Mouse (Mus musculus) hindbrain, embryonic 12.5 days (tissue): ENCODE measurements around the gene Mcm10. TPM values are rescaled to one million over a fixed set of nuclear protein-coding genes. Genes with fewer than 3 reads are reported as not detected.
"Not testable (repeated sequence)": the region's sequence is repeated elsewhere in the genome, so short reads cannot be mapped to it uniquely, and the experiment has no call there.

ENCODE experiments used
- ATAC-seq: fragments of 200-750 bp; cut with Nextera tagmentation; 2 replicates; pipeline ENCODE4 v1.8.0; 2017; ENCODE audit warnings: moderate TSS enrichment; ENCODE audit not compliant: low FRiP score
- H3K27ac ChIP-seq: fragments of 300-500 bp; sonication (generic); 2 replicates; pipeline ENCODE4 v1.5.1; 2016; ENCODE audit warnings: mild to moderate bottlenecking
- H3K27me3 ChIP-seq: fragments of 300-500 bp; sonication (generic); 2 replicates; pipeline ENCODE4 v1.6.1; 2016; ENCODE audit warnings: mild to moderate bottlenecking
- H3K36me3 ChIP-seq: fragments of 300-500 bp; sonication (generic); 2 replicates; pipeline ENCODE4 v1.6.1; 2016; ENCODE audit warnings: mild to moderate bottlenecking
- H3K4me1 ChIP-seq: fragments of 300-500 bp; sonication (generic); 2 replicates; pipeline ENCODE4 v1.6.1; 2016
- H3K4me2 ChIP-seq: fragments of 300-500 bp; sonication (generic); replicated peaks from 2 replicates; pipeline ENCODE4 v1.6.1; 2016; ENCODE audit warnings: mild to moderate bottlenecking
- H3K4me3 ChIP-seq: fragments of 300-500 bp; sonication (generic); 2 replicates; pipeline ENCODE4 v1.5.1; 2016; ENCODE audit warnings: mild to moderate bottlenecking
- H3K9ac ChIP-seq: fragments of 300-500 bp; sonication (generic); 2 replicates; pipeline ENCODE4 v1.6.1; 2016; ENCODE audit warnings: mild to moderate bottlenecking, moderate library complexity
- H3K9me3 ChIP-seq: fragments of 300-500 bp; sonication (generic); replicated peaks from 2 replicates; pipeline ENCODE4 v1.6.1; 2016; ENCODE audit warnings: mild to moderate bottlenecking
- WGBS: fragments of 180-500 bp; shearing (Covaris S2); methylation state at CpG from one replicate; pipeline ENCODE4 v1.1.7; 2016; 5-methylcytosine and 5-hydroxymethylcytosine counted together
- polyA plus RNA-seq: library from polyadenylated mRNA; unstranded; fragments of >200 nt; fragmentation: Nextera tagmentation; extraction: Ambion mirVana; gene quantifications from 2 replicates; pipeline ENCODE4 v1.2.1, GENCODE M21; 2016

The Mcm10 gene
- polyA plus RNA-seq, 1 experiment from 2014 or later: 23.1 TPM

- Histone ChIP-seq H3K4me1 (no peaks in the 10 kb centered on the region), H3K9me3 (no peaks in the 10 kb centered on the region), H3K9ac (no peak overlapping the region), H3K4me3 (no peak overlapping the region), H3K36me3 (no peaks in the 10 kb centered on the region), H3K27ac (no peak overlapping the region), H3K27me3 (no peaks in the 10 kb centered on the region), H3K4me2 (no peak overlapping the region)
- WGBS: 75% methylated on average over 2 of the region's 2 CpGs
- no peak for ATAC-seq
Measured at GRCm38 (mm10) chr2:4969083-4969482, 43.5 kb downstream of the Mcm10 start.

- no peaks in the 10 kb centered on the region for H3K9me3 ChIP-seq
- no peak overlapping the region for H3K4me3 ChIP-seq
- no peak overlapping the region for H3K4me2 ChIP-seq
- no peaks in the 10 kb centered on the region for H3K36me3 ChIP-seq
- WGBS: 95% methylated on average over 2 of the region's 2 CpGs
- H3K27ac ChIP-seq: no peak overlapping the region
- H3K4me1 ChIP-seq: no peaks in the 10 kb centered on the region
- no peaks in the 10 kb centered on the region for H3K27me3 ChIP-seq
- no peak for ATAC-seq
- no peak overlapping the region for H3K9ac ChIP-seq
Measured at GRCm38 (mm10) chr2:4967806-4968205, 44.8 kb downstream of the Mcm10 start.

- no peak overlapping the region for H3K9ac ChIP-seq
- H3K36me3 ChIP-seq: no peaks in the 10 kb centered on the region
- WGBS: 80% methylated on average over 12 of the region's 12 CpGs
- no peak for ATAC-seq
- no peaks in the 10 kb centered on the region for H3K9me3 ChIP-seq
- H3K27ac ChIP-seq: peak overlapping the region; percentile 35; the same call in 1 of the 2 replicates
- H3K27me3 ChIP-seq: no peaks in the 10 kb centered on the region
- H3K4me1 ChIP-seq: no peaks in the 10 kb centered on the region
- H3K4me2 ChIP-seq: no peak overlapping the region
- H3K4me3 ChIP-seq: no peak overlapping the region
Measured at GRCm38 (mm10) chr2:4958039-4958438, 54.6 kb downstream of the Mcm10 start.

- H3K36me3 ChIP-seq: no peaks in the 10 kb centered on the region
- 83% methylated on average over 6 of the region's 6 CpGs for WGBS
- no peak overlapping the region for H3K9ac ChIP-seq
- H3K9me3 ChIP-seq: 0 out of 2 replicates have a peak, but pooled peaks cover 5% of the 10 kb centered on the region
- H3K4me3 ChIP-seq: no peak overlapping the region
- no peaks in the 10 kb centered on the region for H3K27me3 ChIP-seq
- no peak for ATAC-seq
- no peaks in the 10 kb centered on the region for H3K4me1 ChIP-seq
- H3K4me2 ChIP-seq: no peak overlapping the region
- no peak overlapping the region for H3K27ac ChIP-seq
Measured at GRCm38 (mm10) chr2:4954216-4954760, 58.3 kb downstream of the Mcm10 start.

GRCm38 (mm10) chr2:4950986-4951385, 61.6 kb downstream of the Mcm10 start:
- 92% methylated on average over 2 of the region's 2 CpGs for WGBS
- ATAC-seq: no peak
- no peak overlapping the region for H3K4me3 ChIP-seq

GRCm38 (mm10) chr2:4949691-4950090, 62.9 kb downstream of the Mcm10 start:
- H3K27ac ChIP-seq, H3K9me3 ChIP-seq, H3K9ac ChIP-seq, ATAC-seq, H3K4me3 ChIP-seq, H3K27me3 ChIP-seq, H3K4me2 ChIP-seq, H3K4me1 ChIP-seq, H3K36me3 ChIP-seq: not testable (repeated sequence)
- WGBS: 93% methylated on average over 5 of the region's 8 CpGs

More at GRCm38 (mm10) chr2:4950986-4951385, 61.6 kb downstream of the Mcm10 start:
- H3K36me3 ChIP-seq: no peaks in the 10 kb centered on the region
- H3K9me3 ChIP-seq: 0 out of 2 replicates have a peak, but pooled peaks cover 5% of the 10 kb centered on the region
- H3K9ac ChIP-seq: no peak overlapping the region
- no peak overlapping the region for H3K27ac ChIP-seq
- H3K4me1 ChIP-seq: no peaks in the 10 kb centered on the region
- H3K27me3 ChIP-seq: no peaks in the 10 kb centered on the region
- no peak overlapping the region for H3K4me2 ChIP-seq

- ATAC-seq: no peak
- 90% methylated on average over 11 of the region's 11 CpGs for WGBS
- Histone ChIP-seq H3K4me3 (no peak overlapping the region), H3K36me3 (peaks cover 11% of the 10 kb centered on the region; the same call in 1 of the 2 replicates), H3K27me3 (no peaks in the 10 kb centered on the region), H3K4me2 (no peak overlapping the region), H3K4me1 (no peaks in the 10 kb centered on the region), H3K27ac (no peak overlapping the region), H3K9ac (no peak overlapping the region), H3K9me3 (no peaks in the 10 kb centered on the region; the same call in 1 of the 2 replicates)
Measured at GRCm38 (mm10) chr2:4940861-4941260, 71.7 kb downstream of the Mcm10 start.

Other genes starting within 250 kb of the Mcm10 start
- gene Sephs1, start 131.2 kb downstream of the Mcm10 start, polyA plus RNA-seq: 109 and 111 TPM in 2 replicates
- gene Phyh, start 93.8 kb downstream of the Mcm10 start, polyA plus RNA-seq: 51.4 and 57.6 TPM in 2 replicates
- 0.96 and 1.9 TPM in 2 replicates for gene Ucma, start 36.7 kb downstream of the Mcm10 start, polyA plus RNA-seq
- gene Optn, start 51.3 kb upstream of the Mcm10 start, polyA plus RNA-seq: 6.7 and 7.2 TPM in 2 replicates
- gene Ccdc3, start 125.0 kb upstream of the Mcm10 start, polyA plus RNA-seq: 14.4 and 19.1 TPM in 2 replicates